Mouse (Mus musculus): Measurements from ENCODE around the gene Dlx3.

Gene Dlx3

DNA sequence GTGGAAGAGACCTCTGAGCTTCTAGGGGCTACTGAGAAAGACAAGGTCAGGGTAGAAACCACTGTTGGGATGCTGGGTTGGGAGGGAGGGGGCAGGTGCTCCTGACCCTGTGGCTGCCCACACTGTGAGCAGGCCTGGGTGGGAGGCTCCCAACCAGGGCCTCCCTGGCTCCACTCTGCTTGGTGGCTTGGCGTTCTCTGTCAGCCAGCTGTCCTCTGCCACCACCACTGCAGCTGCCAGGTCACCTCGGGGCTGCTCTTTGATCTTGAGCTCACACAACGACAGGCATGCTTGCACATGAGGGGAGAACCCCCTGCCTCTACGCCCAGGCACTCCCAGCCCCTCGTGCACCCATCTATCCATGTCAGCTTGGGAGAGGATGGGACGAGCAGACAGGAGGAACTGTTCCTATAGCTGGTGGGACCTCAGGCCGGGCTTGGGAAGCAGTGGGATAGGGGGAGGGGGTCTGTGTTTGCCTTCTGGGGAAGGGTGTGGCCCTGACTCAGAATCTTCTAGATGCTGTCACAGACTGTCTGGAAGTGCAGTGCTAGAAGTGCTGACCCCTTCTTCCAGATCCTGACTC is 5.5 kb downstream of the Dlx3 start:
- DNase-seq (ENCODE audit: low spot score) = no peak

DNA sequence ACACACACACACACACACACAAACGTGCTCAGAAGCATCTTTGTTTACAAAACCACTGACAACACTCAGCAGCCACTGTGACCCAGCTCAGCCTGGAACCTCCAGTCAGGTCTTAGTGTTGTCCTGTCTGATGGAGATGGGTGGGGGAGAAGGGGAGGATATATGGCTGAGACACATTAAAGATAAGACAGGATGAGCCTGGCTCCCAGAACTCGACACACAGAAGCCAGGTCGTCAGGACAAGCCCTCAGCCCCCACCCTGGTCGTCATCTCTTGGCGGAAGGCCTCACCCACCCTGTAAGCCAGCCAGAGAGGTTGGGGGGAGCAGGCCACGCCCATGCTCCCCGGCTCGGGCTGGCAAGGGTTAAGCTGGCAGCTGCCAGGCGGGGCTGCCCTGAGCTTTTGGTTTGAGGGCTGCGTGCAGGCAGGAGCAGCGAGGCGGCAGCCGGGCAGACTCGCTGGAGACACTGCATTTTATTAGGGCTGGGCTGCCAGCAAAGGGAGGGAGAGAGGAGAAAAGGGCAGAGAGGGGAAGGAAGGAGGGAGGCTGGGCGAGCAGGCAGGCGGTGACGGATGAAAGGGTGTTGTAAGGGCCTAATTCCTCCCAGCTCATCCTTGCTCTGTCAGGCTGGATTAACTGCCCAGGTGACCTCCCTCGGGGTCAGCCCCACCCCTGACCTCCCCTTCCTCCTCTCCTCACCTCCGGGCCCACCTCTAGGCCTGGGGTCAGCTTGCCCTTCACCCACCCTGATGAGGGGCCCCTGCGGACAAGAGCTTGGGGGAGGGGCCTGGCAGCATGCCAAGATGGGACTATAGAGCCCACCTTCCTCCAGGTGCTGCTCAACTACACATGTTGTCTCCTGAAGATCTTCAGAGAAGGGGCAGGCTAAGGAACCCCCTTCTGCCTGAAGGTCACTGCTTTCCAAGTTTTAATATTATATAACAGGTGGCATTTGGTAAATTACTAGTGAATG is 6.6 kb downstream of the Dlx3 start:
- DNase-seq (ENCODE audit: low spot score) = no peak

DNA sequence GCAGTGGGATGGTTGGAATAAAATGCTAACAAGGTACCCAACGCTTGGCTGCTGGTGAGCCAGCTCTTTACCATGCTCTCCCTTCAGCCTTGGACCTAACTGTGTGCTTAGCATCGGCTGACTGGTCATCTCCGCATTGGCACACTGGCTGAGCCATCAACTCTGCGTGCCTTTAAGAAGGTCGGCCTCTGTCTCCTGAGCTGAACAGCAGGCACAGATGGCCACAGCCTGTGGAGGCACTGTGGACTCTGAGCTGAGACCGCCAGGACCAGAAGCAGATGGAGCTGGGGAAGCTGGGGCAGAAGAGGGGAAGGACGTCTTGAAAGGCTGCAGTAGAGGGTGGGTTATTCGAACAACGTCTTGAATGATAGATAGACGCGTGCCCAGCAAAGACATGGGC is 8.4 kb downstream of the Dlx3 start:
- DNase-seq (ENCODE audit: low spot score) = no peak

DNA sequence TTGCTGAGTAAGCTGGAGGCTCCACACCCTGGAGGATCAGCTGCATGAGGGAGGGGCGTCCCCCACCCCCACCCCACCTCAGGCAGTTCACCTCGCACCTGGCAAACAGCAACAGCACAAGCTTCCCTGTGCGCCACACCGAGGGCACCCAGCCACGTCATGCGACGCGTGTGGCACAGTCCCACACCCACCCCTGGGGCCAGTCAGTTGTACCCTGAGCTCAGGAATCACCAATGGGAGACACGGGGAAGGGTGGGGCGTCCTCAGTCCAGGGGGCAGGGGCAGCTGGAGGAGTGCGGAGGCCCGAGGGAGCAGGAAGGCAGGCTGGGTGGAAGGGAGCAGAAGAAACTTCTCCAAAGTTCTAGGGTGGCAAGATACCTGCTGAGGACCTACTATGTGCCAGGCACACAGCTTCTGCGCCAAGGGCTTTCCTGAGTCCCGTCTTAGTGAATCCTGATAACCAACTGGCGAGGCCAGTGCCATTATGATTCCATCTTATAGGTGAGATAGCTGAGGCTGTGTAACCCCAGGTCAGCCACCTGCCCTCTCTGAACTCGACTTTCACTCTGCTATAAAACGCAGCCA is 10.8 kb downstream of the Dlx3 start:
- no peak for DNase-seq (ENCODE audit: low spot score)

DNA sequence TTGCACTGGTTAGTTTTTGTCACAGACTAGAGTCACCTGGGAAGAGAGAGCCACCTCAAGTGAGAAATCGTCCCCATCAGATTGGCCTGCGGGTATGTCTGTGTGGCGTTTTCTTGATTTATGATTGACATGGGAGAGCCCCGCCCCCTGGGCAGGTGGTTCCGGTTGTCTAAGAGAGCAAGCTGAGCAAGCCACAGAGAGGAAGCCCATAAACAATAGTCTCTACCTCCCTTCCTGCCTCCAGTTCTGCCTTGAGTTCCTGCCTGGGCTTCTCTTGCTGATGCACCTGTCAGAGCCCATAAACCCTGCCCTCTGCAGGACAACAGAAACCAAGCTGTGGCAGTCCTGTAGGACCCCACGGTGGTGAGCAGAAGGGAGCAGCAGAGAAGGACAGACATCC is 13.4 kb downstream of the Dlx3 start:
- no peak for DNase-seq (ENCODE audit: low spot score)

DNA sequence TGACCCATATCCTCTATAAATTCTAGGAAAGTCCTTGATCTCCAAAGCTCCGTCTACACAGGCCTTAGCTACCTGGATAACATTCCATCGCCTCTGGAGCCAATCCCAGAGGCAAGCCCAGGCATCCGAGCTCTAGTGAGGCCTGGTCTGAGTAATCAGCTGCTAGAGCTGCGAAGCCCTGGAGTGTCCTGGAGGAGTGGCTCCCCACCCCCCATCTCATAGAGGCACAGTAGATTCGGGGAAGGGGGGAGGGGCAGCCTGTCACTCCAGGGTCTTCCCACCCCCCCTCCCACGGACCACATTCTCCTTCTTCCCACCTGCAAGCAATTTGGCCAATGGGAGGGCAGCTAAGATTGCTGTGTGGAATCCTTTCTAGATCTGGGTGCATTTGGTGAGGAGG is 17.4 kb downstream of the Dlx3 start:
- DNase-seq (ENCODE audit: low spot score) = no peak

DNA sequence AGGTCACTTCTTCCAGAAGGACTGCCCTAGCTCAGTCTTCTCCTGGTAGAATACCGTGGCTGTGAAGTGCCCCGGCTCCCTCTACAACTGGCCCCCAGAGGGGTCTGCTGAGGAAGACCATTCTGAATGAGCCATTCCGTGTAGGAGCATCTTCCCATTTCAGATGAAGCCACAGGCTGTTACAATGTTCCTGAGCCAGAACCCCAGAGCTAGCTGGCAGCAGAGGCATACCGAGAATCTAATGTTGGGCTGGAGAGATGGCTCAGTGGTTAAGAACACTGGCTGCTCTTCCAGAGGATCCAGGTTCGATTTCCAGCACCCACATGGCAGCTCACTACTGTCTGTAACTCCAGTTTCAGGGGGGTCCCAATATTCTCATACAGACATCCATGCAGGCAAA is 20.0 kb downstream of the Dlx3 start:
- DNase-seq (ENCODE audit: low spot score) = no peak

DNA sequence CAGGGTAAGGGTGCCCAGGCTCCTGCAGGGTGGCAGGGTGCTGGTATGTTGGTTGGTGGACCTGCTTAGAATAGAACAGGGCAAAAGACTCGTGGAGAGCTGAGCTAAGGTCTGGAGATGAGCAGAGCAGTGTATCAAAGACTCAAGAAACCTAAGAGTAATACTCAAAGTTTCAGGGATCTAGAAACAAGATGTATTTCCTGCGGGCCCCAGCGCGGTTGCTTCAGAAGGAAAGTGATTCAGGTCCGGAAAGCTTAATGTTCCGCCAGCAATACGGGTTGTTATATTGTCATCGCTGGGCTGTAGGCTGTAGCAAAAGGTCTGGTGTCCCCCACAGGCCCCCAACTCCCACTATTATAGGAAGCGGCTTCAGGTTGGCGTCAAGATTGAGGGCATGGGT is 22.3 kb downstream of the Dlx3 start:
- no peak for DNase-seq (ENCODE audit: low spot score)

DNA sequence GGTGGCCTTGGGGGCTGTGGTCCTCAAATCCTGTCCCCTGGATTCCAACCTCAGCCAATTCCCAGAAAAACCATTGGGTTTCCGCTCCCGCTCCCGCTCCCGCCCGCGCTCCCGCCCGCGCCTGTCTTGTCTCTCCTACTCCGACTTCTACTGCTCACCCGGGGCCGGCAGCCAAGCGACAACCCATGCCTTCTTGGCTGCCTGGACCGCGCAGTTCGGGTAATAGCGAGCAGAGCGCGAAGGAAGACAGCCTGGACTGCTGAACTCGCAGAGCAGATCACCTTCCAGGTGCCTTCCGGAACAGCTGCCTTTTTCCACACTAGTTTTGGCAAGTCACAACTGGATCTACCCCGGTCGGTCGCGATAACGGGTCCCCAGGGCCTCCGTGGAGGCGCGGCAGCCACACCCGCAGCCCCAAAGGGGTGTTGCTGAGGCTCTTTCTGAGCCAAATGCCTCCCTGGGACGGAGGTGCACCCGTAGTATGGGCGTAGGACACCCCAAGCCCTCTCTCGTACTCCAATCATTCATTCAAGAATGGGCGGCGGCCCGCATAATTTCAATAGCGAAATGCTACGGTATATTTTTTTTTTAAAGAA is 23.2 kb downstream of the Dlx3 start:
- no peak for DNase-seq (ENCODE audit: low spot score)

DNA sequence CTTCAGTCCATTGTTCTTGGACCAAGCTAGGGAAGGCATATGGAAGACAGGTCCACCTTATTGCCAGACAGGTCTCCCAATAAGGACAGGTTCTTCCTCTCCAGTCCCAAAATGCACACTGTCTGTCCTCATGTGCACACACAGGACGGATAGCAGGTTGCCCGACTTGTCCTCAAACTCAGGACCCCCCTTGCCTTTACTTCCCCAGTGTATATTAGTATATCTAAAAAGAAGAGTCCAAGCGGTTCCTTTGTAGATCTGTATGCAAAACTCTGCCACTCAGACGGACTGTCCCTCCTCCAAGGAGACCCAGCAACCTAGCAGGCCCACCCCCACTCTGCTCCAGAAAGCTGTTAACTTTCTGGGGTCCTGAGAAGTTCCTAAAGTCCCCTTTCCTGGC is 23.7 kb downstream of the Dlx3 start:
- no peak for DNase-seq (ENCODE audit: low spot score)

DNA sequence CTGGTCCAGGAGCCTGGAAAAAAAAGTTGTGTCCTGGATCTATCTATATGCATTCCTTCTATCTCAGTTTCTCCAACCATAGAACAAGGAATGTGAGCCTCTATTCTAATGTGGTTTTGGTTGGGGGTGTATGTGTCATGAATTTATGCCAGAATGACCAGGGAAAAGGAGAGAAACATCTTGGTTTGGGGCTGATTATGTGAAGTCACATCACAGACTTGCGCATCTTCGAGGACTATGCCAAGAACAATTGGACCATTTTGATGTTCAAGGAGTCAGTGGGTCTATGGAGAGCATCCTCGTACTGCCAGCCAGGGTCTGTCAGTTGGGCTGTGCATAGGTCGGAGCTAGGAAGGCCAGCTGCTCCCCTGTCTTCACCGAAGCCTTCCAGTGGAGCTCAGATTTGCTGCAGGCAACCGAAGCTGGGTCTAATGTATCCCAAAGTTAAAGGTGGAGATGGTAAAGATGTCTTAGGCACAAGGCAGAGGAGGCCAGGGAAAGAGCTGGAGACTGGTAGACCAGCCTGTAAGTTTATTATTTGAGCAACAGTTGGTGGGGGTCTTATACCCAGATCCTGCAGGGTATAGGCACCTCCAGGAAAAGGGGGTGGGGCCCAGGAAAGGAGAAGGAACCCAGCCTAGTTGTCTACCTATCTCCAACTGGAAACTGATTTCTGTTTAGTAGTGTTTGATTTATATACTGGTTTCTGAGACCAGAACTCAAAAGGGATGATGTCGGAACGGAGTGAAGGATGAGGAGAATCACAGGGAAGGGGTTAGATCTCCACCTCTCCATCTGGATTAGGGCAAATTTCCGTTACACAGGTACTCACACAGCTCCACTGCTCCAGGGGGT is 24.4 kb downstream of the Dlx3 start:
- no peak for DNase-seq (ENCODE audit: low spot score)

DNA sequence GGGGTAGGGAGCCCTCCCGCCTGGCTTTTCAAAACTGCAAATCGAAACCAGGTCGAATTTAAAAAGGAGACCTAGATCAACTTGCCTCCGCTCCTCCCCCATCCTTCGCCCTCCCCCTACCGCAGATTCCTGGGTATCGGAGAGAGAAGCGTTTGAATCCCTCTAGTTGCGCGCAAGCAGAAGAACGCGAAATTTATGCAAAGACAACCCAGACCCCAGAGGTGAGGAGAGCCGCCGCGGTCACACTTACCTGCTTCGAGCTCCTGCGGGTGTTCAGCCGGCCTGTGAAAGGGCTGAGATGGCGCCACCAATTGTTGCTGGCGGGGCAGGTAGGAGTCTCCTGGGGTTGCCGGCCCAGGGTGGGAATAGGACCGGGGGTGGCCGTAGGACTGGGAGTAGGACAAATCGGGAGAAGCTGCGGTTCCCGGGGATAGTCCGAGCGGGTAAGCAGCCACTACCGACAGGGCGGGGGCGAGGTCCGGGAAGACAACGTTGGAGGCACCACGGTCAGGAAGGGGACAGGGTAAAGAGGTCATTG is 25.1 kb downstream of the Dlx3 start:
- DNase-seq (ENCODE audit: low spot score) = no peak

DNA sequence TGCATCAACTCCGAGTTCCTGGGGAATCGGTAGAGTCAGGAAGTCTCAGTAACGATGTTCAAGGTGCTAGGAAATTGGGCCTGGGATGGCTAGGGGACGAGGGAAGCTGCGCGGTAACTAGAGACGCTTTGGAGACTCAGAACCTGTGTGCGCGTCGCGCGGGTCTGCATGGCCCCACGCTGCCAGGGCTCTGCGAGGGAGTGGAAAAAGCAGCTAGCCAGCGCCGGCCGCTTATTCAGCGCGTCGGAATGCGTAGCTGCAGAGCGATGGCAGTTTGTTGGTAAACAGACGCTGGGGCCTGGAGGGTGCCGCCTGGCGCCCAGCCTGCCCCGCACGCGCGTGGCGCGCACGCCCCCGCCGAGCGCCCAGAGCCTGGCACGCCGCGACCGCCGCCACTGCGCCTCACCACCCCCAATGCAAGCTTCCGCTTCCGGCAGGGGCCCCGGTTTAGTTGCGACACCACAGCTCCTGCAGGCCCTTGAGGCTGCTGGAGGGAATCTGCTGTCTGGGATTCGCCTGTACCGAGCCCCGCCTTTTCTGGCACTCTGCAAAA is 26.0 kb downstream of the Dlx3 start, which contains the start of gene Dlx4:
Gene Dlx4, minus strand, starts transcription at position 413 of the 553 bp plus-strand sequence.
- no peak for DNase-seq (ENCODE audit: low spot score)

DNA sequence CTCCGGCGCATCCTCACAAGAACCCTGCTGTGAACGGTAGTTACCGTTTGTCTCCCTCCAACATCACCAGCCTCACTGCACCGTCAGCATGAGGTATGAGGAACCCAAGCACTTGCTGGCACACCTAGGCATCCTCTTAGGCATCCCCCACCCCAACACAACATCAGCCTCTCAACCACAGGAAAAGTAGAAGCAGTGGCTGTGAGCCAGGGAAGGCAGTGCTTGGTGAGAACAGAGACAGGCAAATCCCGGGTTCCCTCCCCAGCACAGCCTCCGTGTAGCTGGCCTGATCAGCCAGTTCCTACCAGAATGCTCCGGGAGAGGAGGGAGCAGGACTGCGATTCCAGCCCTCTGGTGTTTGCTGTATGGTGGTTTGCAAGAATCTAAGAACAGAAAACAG is 28.8 kb downstream of the Dlx3 start:
- no peak for DNase-seq (ENCODE audit: low spot score)

DNA sequence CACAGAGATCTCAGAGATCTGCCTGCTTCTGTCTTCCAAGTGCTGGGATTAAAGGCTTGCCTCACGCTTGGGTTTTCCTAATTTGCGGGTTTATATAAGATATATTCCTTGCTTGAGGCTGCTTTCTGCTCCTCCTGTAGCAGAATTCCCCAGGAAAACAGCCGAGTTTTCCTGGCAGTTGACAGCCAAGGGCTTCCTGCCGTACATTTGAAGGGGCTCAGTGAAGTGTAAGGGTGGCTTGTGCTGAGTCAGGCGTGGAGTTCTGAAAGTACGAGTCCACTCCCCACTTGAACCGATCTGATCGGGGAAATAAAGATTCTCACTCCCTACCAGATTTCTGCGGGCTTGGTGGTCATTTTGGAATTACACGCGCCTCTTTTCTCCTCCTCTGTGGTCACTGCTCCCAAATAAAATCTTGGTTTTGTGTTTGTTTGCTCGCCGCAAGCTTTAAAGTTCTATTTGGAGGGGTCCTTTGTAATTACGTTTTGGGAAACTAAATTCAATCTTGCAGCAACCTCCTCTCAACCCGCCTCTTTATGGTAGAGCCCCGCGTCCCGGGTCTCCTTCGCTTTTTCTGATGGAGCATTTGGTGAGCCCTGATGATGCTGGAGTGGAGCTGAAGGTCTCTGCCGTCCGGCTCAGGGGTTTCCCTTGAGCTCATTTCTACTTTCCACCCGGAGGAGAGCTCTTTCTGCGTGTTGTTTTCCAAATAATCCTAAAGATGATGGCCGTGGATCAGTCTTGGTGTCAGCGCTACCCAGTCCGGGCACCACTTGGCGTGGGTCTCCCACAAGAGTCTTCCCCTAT is 29.7 kb downstream of the Dlx3 start:
- DNase-seq (ENCODE audit: low spot score) = no peak

DNA sequence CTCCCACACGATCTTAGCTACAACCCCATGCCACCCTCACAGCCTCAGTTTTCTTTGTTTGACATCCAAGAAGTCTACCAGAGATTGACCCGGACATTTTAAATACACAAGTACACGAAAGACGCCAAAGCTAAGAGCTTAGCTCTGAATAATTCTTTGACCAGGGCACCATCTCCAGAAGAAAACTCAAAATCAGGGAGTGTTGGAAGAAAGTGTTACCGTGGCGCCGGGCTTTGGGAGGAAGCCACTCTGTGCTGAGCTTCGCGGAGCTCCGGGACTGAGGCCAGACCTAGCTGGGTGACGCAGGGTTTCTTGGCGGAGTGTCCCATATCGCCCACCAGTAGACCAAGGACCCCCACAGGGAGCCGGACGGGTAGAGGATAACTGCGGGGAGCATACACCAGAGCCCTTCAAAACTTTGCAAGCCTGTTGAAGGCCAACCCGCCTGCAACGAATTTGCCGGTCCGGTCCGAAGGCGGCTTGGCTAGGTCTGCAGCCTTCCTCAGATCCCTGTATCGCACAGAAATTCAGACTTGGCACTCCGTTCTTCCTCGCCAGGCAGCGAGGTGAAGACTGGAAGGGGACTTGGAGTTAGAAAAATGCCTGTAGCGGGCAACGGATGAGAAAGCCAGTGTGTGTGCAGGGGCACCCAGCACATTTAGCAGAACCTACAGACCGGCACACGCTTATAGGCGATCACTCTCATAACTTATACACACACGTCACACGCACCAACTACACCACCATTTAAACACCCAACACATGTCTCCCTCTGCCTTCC is 30.5 kb downstream of the Dlx3 start:
- DNase-seq (ENCODE audit: low spot score) = no peak

DNA sequence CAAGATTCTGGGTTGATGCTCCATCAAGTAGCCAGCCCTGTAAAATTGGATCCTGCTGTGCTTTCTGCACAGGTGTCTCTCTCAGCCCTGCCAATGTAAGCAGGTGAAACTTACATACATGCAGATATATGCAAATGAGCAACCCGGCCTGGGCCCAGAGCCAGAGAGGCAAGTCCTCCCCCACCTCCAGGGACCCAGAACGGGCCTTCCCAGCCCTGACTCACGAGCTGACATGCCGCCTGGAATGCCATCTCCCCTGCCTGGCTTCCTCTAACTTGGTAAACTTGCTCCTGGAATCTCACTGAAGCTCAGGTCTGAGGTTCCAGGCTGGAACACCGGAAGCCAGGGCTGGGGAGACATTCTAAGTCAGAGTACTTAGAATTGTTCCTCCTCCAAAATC is 33.2 kb downstream of the Dlx3 start:
- DNase-seq (ENCODE audit: low spot score) = no peak

DNA sequence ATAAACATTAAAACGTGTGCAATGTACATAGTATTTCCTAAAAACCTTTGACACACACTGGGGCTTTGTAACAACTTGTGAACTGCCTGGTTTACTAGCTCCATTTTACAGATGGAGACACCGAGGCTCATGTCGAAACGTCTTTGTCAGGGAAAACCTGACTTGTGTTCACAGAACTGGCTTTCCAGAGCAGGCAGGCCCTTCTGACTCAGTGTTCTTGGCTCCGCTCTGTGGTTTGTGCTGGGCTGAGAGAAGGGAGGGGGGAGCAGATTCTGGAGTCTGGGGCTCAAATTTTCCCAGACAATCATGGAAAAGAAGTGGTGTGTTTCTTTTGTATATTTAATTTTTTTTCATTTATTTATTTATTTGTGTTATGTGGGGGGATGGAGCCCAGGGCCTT is 33.8 kb downstream of the Dlx3 start:
- DNase-seq (ENCODE audit: low spot score) = no peak

DNA sequence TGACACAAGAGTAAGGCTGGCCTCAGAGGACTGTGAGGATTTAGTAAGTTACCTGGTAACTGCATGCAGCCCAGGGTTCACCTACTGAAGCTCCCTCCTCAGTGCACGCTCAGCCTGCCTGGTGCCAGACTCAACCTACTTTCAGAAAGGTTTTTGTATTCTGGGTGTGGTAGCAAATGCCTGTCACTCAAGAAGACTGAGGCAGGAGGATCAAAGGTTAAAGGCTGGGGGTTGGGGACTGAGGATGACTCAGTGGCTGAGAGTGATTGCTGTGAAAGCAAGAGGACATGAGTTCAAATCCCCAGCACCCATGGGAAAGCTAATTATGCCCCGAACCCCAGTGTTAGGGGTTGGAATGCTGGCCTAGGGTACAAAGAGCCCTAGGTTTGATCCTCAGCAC is 35.6 kb downstream of the Dlx3 start:
- no peak for DNase-seq (ENCODE audit: low spot score)

DNA sequence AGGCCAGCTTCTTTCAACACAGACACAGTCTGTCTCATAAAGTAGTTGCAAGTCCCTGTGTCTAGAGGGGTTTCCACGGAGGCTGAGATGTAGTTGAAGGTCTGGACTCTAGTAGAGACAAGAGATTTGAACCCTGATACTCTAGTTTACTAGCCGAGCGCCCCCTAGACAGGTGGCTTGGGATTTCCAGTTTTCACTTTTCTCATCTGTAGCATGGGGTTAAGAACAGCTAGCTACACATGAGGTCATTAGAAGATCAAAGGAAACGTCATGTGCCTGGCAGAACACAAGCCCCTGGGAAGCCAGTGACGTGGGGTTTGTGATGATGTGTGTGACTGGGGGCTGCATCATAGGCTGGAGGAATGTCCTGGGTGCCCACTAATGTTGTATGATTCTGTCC is 37.4 kb downstream of the Dlx3 start:
- DNase-seq (ENCODE audit: low spot score) = no peak
